Mouse (Mus musculus): Measurements from ENCODE around the gene Ptprd.

DNA sequence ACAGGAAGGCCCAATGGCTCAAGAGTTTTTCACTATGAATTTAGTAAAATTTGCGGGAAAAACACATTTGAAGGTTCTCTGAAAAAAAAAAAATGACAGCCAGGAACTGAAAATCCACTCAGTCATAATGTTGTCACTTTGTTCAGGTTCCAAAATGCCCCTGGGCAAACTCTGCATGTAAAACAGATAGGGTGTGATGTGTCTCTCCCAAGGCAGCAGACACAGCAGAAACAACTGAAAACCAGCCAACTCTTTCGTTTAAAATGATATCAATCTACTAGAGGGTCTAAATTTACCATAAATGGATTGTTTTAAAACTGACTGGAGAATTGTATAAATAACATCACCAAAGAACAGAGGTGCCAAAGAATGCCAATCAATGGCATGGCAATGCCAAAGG is 1925.7 kb downstream of the Ptprd start:
- no peak for TF ChIP-seq POLR2A (IDR thresholded peaks at IDR 0.05; ENCODE audit: low read depth, low read length)
- TF ChIP-seq CTCF (IDR thresholded peaks at IDR 0.05; ENCODE audit: extremely low read depth, insufficient read depth, insufficient read length, insufficient replicate concordance): no peak
